Comparison of ENCODE assay signal across 13 mouse cellular contexts in genomic region chr15:12652336-12653031, GRCm38 (mm10).
DNase-seq lines count a peak whose midpoint lies in the region; ATAC-seq and TF ChIP-seq lines count a peak whose summit lies in the region.
"Had no signal": no experiment of that assay in that cellular context is flagged by ENCODE, and none has a peak within 500 bp of the region (broad histone marks: within the 10 kb centered on the region; RNA-seq: fewer than 3 reads in every experiment).

No protein-coding gene starts in this region.

- peak overlapping the region; percentile 33 for H3K4me3 ChIP-seq in heart, embryonic 16.5 days (ENCODE audit: low read length)
- H3K4me3 ChIP-seq in stomach, embryonic 14.5 days (ENCODE audit: low read depth, low read length), result no peak overlapping the region
- no peak overlapping the region for H3K4me3 ChIP-seq in left cerebral cortex, adult 2 months
- H3K4me3 ChIP-seq: erythroblast, embryonic 14.5 days; hindbrain, embryonic 15.5 days; neural tube, embryonic 15.5 days had no signal

- no peaks in the 10 kb centered on the region for H3K27me3 ChIP-seq in heart, embryonic 16.5 days (ENCODE audit: control insufficient read depth, insufficient read depth, low read length)
- H3K27me3 ChIP-seq in stomach, embryonic 14.5 days (ENCODE audit: control insufficient read depth, insufficient read depth, low read length), result no peaks in the 10 kb centered on the region
- H3K27me3 ChIP-seq: hindbrain, embryonic 15.5 days; neural tube, embryonic 15.5 days had no signal

- no peaks in the 10 kb centered on the region for H3K36me3 ChIP-seq in heart, embryonic 16.5 days (ENCODE audit: control insufficient read depth, insufficient read depth)
- no peaks in the 10 kb centered on the region for H3K36me3 ChIP-seq in stomach, embryonic 14.5 days (ENCODE audit: control insufficient read depth, insufficient read depth, low read length)
- H3K36me3 ChIP-seq: hindbrain, embryonic 15.5 days; neural tube, embryonic 15.5 days had no signal

- intact Hi-C loops in left cerebral cortex, adult 2 months (cut with DNase I), result no loop called here

- peak overlapping the region; percentile 52 for H3K9ac ChIP-seq in heart, embryonic 16.5 days (ENCODE audit: low read length)
- H3K9ac ChIP-seq in stomach, embryonic 14.5 days (replicated peaks; ENCODE audit: low read depth, low read length), result no peak overlapping the region
- H3K9ac ChIP-seq: hindbrain, embryonic 15.5 days; neural tube, embryonic 15.5 days had no signal

- peaks cover 13% of the 10 kb centered on the region for H3K4me1 ChIP-seq in heart, embryonic 16.5 days (ENCODE audit: control insufficient read depth, insufficient read depth, low read length)
- peaks cover 12% of the 10 kb centered on the region; the same call in 1 of the 2 replicates for H3K4me1 ChIP-seq in stomach, embryonic 14.5 days (ENCODE audit: control insufficient read depth, insufficient read depth, low read length)
- H3K4me1 ChIP-seq: hindbrain, embryonic 15.5 days had no signal

- TF ChIP-seq CTCF in left cerebral cortex, adult 2 months (IDR thresholded peaks at IDR 0.05), result no peak

- H3K4me2 ChIP-seq in heart, embryonic 16.5 days (ENCODE audit: low read depth, low read length), result peak overlapping the region; percentile 57
- H3K4me2 ChIP-seq in stomach, embryonic 14.5 days (replicated peaks; ENCODE audit: low read depth, low read length), result 0 out of 2 replicates have a peak overlapping the region, but pooled peaks have one; percentile 3
- H3K4me2 ChIP-seq: hindbrain, embryonic 15.5 days; neural tube, embryonic 15.5 days had no signal

- no peaks in the 10 kb centered on the region for H3K9me3 ChIP-seq in heart, embryonic 16.5 days (replicated peaks; ENCODE audit: control insufficient read depth, low read length)
- H3K9me3 ChIP-seq in stomach, embryonic 14.5 days (ENCODE audit: control insufficient read depth, low read depth, low read length), result no peaks in the 10 kb centered on the region
- H3K9me3 ChIP-seq: hindbrain, embryonic 15.5 days; neural tube, embryonic 15.5 days had no signal

- DNase-seq in kidney, adult 9 months, result peak; percentile 11
- DNase-seq in kidney, adult 11 months, result no peak
- DNase-seq in ZHBTc4 (ENCODE audit: low read depth, low spot score), result peak; percentile 44
- no peak for DNase-seq in left cerebral cortex, adult 2 months (ENCODE audit: extremely low spot score in 1 of 2, low spot score in 2 of 2)
- no peak for DNase-seq in layer of hippocampus, postnatal 14 days (ENCODE audit: low spot score in 2 of 2)
- DNase-seq: adrenal gland, postnatal 25 days; cerebellum, adult 11 months; thymus, postnatal 4 days had no signal

- WGBS in heart, embryonic 16.5 days, result 59% methylated on average over 15 of the region's 15 CpGs
- 57% methylated on average over 15 of the region's 15 CpGs for WGBS in stomach, embryonic 14.5 days

- ATAC-seq in heart, embryonic 16.5 days (replicated peaks; ENCODE audit: extremely low read depth, insufficient read depth, low FRiP score), result peak; percentile 56; the same call in 1 of the 2 replicates
- ATAC-seq in stomach, embryonic 14.5 days (ENCODE audit: insufficient number of reproducible peaks, insufficient read depth, low FRiP score, low read depth), result no peak

- peak overlapping the region; percentile 80 for H3K27ac ChIP-seq in heart, embryonic 16.5 days (ENCODE audit: low read length)
- peak overlapping the region; percentile 40; the same call in 1 of the 2 replicates for H3K27ac ChIP-seq in stomach, embryonic 14.5 days (ENCODE audit: low read length)
- no peak overlapping the region for H3K27ac ChIP-seq in left cerebral cortex, adult 2 months
- H3K27ac ChIP-seq: hindbrain, embryonic 15.5 days; neural tube, embryonic 15.5 days had no signal

Comparison
In these comparisons a context has a peak if more than half of its experiments do, and no peak if none do; other contexts are left out.
1. DNase-seq: peak in kidney, adult 9 months (single experiment) and ZHBTc4 (single experiment); none in kidney, adult 11 months (single experiment), left cerebral cortex, adult 2 months (0 of 2) and layer of hippocampus, postnatal 14 days (0 of 2).